16 mouse cellular contexts compared by ENCODE assay signal in genomic region chr4:150689553-150689952, GRCm38 (mm10). TPM values are rescaled to one million over a fixed set of nuclear protein-coding genes. Genes with fewer than 3 reads are reported as not detected.
"Had no signal": no experiment of that assay in that cellular context is flagged by ENCODE, and none has a peak within 500 bp of the region (broad histone marks: within the 10 kb centered on the region; RNA-seq: fewer than 3 reads in every experiment).

No protein-coding gene starts in this region.

- H3K27ac ChIP-seq: kidney, embryonic 15.5 days; left cerebral cortex, adult 2 months; liver, embryonic 15.5 days; stomach, postnatal 0 days had no signal

- DNase-seq: kidney, adult 2 months; kidney, postnatal 10 days; layer of hippocampus, postnatal 36 days; lung, adult 2 months; lung, postnatal 14 days; lung, postnatal 4 days; midbrain, embryonic 14.5 days; thymus, postnatal 25 days had no signal

- H3K9me3 ChIP-seq: kidney, embryonic 15.5 days; liver, embryonic 15.5 days had no signal

- H3K9ac ChIP-seq: kidney, embryonic 15.5 days; liver, embryonic 15.5 days had no signal

- H3K36me3 ChIP-seq: kidney, embryonic 15.5 days; liver, embryonic 15.5 days had no signal

- H3K4me2 ChIP-seq: kidney, embryonic 15.5 days; liver, embryonic 15.5 days; midbrain, embryonic 11.5 days had no signal

- H3K27me3 ChIP-seq: kidney, embryonic 15.5 days; liver, embryonic 15.5 days had no signal

- H3K4me3 ChIP-seq: kidney, embryonic 15.5 days; left cerebral cortex, adult 2 months; liver, embryonic 15.5 days had no signal

RNA-seq across cellular contexts. Expression of gene Slc45a1, which starts 37.6 kb away (rescaled TPM):
- total RNA-seq: megakaryocyte progenitor cell, adult 5-6 weeks; megakaryocyte-erythroid progenitor cell, adult 5-6 weeks had no signal
- polyA plus RNA-seq: liver, embryonic 15.5 days; lung, adult 2 months; thymus, postnatal 0 days had no signal
